Mouse (Mus musculus) frontal cortex, postnatal 25 days (tissue): ENCODE results near the gene S1pr2.
A peak's percentile ranks its signal among the peaks of the same experiment; 100 is the strongest.
"Not testable (repeated sequence)": the region's sequence is repeated elsewhere in the genome, so short reads cannot be mapped to it uniquely, and the experiment has no call there.

Source experiments
- DNase-seq, 2 experiments: peaks; one replicate each; pipeline ENCODE4 v3.0.0; 2022; ENCODE audit warnings: low spot score in 2 of 2

The S1pr2 gene

DNA sequence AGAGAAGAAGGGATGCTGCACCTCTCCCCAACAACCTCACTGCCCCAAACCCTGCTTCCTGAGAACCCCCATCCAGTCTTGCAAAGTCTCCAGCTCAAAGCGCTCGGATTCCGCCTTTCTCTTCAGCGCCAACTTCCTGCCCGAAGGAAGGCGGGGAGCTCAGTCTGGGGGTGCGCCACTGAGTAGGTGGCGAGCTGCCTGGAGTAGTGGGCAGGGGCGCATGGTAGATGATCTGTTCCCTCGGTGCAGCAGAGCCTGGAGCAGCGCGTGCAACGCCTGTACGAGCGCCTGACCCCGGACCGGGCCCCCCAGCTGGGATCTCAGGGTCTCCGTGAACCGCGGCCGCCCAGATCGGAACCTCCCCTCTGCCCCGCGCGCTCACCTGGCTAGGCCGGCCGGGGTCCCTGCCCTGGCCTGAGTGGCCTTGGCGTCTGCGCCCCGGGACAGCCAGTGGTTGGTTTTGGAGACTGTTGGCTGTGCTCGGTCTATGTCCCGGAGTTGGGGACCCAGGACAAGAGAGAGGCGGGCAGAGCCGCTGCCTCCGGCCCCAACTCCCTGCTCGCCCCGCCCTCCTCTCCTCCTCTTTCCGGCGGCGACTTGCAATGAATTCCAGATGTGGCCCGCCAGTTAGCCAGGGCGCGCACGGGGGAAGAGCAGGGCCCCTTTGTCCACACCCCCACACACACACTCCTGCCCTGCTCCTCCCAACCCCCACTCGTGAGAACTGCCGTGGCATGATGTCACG is at the start of gene S1pr2:
Gene S1pr2 (minus strand): TSS at position 566 of the 745 bp plus-strand sequence.
- DNase-seq, result peak; percentile 28 to 41

- DNase-seq, result no peak
These were observed 48.8 kb upstream of the S1pr2 start for GRCm38 (mm10) chr9:21025258-21025810.

GRCm38 (mm10) chr9:21022726-21023125 is 46.1 kb upstream of the S1pr2 start:
- no peak for DNase-seq

GRCm38 (mm10) chr9:21022288-21022687 is 45.7 kb upstream of the S1pr2 start:
- DNase-seq, result no peak

GRCm38 (mm10) chr9:21021363-21021762 is 44.8 kb upstream of the S1pr2 start:
- DNase-seq, result no peak

DNA sequence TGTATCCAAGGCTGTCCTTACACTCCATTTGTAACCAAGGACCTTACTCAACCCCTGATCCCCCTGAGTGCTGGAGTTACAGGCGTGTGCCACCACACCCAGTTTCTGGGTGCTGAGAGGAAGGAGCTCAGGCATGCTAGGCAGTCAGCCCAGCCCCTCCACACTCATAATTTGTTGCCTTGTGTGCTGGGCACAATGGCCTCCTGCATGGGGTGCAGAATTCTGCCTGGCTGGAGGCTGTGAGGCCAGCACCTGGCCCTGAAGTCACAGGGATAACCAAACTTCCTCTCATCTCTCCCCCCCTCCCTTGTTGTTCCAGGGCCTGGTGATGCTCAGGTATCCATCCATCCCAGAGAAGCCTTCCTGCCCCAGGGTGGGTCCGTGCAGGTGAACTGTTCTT is 42.0 kb upstream of the S1pr2 start:
- DNase-seq, result no peak

GRCm38 (mm10) chr9:21017177-21017575 is 40.6 kb upstream of the S1pr2 start:
- no peak for DNase-seq

DNA sequence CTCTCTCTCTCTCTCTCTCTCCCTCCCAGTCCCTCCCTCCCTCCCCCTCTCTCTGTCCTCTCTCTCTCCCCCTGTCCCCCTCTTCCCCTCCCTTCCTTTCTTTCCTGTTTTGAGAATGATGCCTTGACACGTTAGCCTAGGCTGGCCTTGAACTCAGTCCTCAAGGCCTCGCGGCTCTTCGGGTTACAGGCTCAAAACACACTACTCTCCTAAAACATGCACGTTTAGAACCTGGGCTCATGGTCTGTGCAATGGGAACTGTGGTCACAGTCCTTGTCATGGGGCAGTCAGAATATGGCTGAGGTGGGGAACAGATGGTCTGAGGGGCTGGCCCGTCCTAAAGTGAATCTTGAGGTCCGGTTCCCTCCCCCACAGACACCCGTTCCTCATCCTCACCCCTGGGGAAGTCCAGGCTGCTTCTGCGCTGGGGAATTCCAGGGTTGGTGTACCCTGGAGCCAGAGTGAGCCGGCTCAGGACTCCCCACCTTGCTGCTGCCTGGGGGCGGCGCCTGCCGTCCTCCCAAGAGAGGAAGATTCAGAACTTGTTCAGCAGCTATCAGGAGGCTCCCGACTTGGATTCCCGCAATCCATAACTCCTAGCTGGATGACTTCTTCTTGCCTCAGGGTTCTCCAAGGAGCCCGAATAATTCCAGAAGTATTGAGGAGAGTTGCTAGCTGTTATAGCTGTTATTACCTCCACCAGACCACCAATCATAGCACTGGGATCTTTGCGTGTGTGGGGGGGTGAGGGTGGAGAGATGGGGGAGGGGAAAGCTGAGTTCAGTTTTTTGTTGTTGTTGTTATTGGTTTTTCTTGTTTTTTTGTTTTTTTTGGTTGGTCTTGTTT is 40.0 kb upstream of the S1pr2 start:
- DNase-seq, result no peak

DNA sequence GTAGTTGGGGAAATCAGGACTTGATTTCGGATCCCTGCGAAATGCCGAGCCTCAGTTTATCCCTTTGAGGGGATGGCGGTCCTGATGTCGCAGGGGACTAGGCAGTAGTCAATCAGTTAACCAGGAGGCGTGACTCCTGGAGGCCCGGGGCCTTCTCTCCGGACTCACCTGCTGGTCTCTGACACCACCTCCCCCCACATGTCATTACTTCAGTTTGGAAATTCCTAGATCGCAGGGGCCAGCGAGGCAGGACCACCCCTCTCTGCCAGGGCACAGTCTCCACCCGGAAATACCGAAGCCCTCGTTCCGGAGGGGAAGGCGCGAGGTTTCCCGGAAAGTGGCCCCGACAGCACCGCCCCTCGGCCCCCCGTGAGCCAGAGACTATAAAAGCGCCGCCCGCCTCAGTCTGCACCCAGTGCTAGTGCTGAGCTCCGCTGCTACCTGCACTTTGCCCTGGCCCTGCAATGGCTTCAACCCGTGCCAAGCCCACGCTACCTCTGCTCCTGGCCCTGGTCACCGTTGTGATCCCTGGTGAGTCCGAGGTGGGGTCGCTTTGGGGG is 39.1 kb upstream of the S1pr2 start, which contains the start of gene Icam1:
Gene Icam1 (plus strand): TSS at position 415 of the 560 bp plus-strand sequence.
- no peak for DNase-seq

DNA sequence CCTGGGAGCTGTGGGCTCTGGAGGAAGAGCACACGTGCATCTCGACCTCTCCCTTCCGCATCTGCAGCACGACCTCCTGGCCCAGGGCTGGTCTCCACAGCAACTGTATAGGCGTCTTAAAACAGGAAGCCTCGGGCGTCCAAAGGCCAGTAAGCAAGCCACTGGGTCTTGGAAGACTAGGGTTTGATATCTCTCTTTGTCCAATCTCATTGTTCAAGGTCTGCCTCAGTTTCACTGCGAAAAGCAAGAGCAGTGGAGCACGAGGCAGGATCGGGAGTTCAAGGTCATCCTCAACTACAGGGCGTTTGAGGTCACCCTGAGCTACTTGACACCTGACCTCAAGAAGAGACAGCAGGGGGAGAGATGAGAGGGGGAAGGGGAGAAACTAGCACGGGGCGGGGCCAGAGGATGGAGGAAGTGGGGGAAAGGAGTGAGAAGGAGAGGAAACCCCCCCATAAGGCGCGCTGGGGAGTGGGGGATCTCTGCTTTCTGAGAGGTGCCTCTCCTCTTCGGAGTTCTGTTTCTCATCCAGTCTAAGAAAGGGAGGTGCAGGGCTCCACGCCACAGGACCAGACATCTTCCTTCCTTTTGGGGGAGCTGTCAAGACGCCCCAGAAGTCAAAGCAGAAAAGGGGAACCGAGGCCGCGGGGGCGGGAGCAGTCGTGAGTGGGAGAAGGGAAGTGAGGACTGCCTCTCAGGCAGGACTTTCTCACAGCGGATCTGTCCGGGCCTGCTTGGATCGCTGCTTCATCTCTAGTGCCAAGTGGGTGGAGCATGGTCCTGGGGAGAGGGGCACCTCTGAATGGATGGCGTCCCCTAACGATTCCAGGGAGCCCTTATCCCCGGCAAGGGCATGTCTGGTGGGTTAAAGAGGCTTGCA is 38.4 kb upstream of the S1pr2 start:
- DNase-seq, result no peak

- DNase-seq, result no peak
These were observed 35.8 kb upstream of the S1pr2 start for GRCm38 (mm10) chr9:21012368-21012767.

GRCm38 (mm10) chr9:21011846-21012312 is 35.3 kb upstream of the S1pr2 start:
- DNase-seq, result no peak

DNA sequence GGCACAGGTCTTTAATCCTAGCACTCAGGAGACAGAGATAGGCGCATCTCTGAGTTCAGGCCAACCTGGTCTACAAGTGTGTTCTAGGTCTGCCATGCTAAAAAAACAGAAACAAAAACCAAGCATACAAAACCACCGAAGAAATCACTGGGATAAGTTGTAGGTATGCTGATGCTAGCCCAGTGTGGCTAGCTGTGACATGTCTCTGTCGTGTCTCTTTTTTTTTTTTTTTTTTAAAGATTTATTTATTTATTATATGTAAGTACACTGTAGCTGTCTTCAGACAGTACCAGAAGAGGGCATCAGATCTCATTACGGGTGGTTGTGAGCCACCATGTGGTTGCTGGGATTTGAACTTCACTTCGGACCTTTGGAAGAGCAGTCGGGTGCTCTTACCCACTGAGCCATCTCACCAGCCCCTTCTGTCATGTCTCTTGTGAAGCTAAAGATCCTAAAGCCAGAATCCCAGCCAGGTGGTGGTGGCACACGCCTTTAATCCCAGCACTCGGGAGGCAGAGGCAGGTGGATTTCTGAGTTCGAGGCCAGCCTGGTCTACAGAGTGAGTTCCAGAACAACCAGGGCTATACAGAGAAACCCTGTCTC is 34.5 kb upstream of the S1pr2 start:
- not testable (repeated sequence) for DNase-seq

DNA sequence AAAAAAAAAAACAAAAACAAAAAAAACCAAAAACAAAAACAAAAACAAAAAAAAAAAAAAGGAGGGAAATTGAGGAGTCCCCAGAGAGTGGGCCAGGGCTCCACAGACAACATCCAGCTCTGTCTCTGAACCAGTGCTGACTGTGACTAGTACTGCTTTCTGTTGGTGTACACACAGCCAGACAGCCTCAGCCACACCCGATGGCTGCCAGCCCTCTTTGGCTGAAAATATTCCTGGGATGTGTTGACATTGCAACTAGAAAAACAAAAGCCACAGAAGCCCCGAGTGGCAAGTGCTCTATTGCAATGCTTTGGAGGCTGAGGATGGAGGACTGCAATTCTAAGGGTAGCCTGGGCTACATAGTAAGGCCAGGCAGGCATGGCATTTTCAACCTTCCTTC is 33.8 kb upstream of the S1pr2 start:
- DNase-seq, result no peak

GRCm38 (mm10) chr9:21008007-21008406 is 31.4 kb upstream of the S1pr2 start:
- DNase-seq, result no peak

GRCm38 (mm10) chr9:21007313-21007952 is 30.9 kb upstream of the S1pr2 start:
- DNase-seq, result no peak

- DNase-seq, result peak; percentile 77 to 89
These were observed 26.3 kb upstream of the S1pr2 start, which contains the start of gene Mrpl4 for GRCm38 (mm10) chr9:21002627-21003551. TSS of gene Mrpl4 (plus strand) at chr9:21002738.

DNA sequence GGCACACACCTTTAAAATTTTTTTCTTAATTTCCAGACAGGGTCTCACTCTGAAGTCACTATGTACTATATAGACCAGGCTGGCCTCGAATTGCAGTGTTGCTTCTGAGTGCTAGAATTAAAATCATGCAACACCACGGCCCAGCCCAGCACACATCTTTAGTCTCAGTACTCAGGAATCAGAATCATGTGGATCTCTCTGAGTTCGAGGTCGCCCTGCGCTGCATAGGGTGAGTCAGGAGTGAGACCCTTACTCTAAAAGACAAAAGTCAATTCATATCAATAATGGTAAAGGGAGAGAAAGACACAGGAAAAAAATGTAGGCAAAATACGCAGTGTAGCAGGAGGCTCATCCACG is 25.7 kb upstream of the S1pr2 start:
- DNase-seq, result no peak

DNA sequence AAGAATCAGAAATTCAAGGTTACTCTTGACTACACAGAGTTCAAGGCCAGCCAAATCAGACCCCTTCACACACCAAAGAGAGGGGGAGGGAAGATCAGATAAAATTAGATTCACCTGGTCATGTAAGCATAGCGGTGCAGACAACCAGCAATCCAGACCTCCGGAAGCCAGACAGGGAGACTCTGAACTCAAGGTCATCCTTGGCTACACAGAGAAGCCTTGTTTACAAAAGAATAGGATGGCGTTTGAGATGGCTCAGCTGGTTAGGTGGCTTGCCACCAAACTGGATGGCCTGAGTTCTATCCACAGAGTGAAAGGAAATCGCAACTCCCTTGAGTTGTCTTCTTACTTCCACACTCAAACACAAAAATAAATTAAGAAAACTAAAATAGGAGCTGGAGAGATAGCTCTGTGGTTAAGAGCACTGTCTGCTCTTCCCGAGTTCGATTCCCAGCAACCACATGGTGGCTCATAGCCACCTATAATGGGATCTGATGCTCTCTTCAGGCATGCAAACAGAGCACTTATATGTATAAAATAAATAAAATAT is 25.1 kb upstream of the S1pr2 start:
- no peak for DNase-seq
